Mouse (Mus musculus): ENCODE results near the gene Wwox. TPM values are rescaled to one million over a fixed set of nuclear protein-coding genes. Genes with fewer than 3 reads are reported as not detected.

The Wwox gene
- polyA plus RNA-seq, 1 experiment from 2014 or later = 12.9 TPM

DNA sequence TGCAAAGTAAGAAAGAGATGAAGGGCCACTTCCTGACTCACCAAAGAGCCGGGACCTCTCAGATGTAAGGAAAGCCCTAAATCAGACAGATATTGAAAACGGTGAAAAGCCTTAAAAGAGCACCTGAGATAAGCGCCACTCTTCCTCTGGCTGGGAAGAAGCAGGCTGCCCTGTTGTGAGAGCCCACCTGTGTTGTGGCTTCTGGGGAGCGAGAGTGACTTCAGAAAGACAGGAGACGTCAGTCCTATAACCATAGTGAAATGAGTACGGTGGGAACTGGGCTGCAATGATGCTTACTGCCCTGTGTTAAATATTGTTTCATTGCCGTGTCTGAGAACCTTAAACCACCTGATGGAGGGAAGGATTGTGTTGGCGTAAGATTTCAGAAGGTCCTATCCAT lies 431.0 kb downstream of the Wwox start:
- Histone ChIP-seq H3K4me2 (ENCODE audit: low read depth, low read length) (no peak overlapping the region), H3K27ac (ENCODE audit: low read length) (no peak overlapping the region), H3K36me3 (ENCODE audit: control insufficient read depth, insufficient read depth, low read length) (no peaks in the 10 kb centered on the region), H3K9me3 (replicated peaks; ENCODE audit: control insufficient read depth, low read length) (no peaks in the 10 kb centered on the region), H3K4me1 (ENCODE audit: control insufficient read depth, insufficient read depth, low read length) (no peaks in the 10 kb centered on the region), H3K27me3 (ENCODE audit: control insufficient read depth, insufficient read depth, low read length) (no peaks in the 10 kb centered on the region), H3K4me3 (replicated peaks; ENCODE audit: low read length) (no peak overlapping the region), H3K9ac (ENCODE audit: low read length) (no peak overlapping the region)
- WGBS = 94% methylated on average over 8 of the region's 8 CpGs
- no peak for ATAC-seq (ENCODE audit: insufficient read depth, low FRiP score)

- peak; percentile 61; the same call in 1 of the 2 replicates for ATAC-seq (ENCODE audit: insufficient read depth, low FRiP score)
- H3K4me3 ChIP-seq (replicated peaks; ENCODE audit: low read length) = no peak overlapping the region
- H3K9ac ChIP-seq (ENCODE audit: low read length) = no peak overlapping the region
- peaks cover 11% of the 10 kb centered on the region; the same call in 1 of the 2 replicates for H3K4me1 ChIP-seq (ENCODE audit: control insufficient read depth, insufficient read depth, low read length)
- H3K27ac ChIP-seq (ENCODE audit: low read length) = 0 out of 2 replicates have a peak overlapping the region, but pooled peaks have one; percentile 38
- H3K9me3 ChIP-seq (replicated peaks; ENCODE audit: control insufficient read depth, low read length) = no peaks in the 10 kb centered on the region
- no peaks in the 10 kb centered on the region for H3K27me3 ChIP-seq (ENCODE audit: control insufficient read depth, insufficient read depth, low read length)
- no peak overlapping the region for H3K4me2 ChIP-seq (ENCODE audit: low read depth, low read length)
- H3K36me3 ChIP-seq (ENCODE audit: control insufficient read depth, insufficient read depth, low read length) = no peaks in the 10 kb centered on the region
- 33% methylated on average over 3 of the region's 3 CpGs for WGBS
Measured at GRCm38 (mm10) chr8:114872491-114872890, 433.0 kb downstream of the Wwox start.

DNA sequence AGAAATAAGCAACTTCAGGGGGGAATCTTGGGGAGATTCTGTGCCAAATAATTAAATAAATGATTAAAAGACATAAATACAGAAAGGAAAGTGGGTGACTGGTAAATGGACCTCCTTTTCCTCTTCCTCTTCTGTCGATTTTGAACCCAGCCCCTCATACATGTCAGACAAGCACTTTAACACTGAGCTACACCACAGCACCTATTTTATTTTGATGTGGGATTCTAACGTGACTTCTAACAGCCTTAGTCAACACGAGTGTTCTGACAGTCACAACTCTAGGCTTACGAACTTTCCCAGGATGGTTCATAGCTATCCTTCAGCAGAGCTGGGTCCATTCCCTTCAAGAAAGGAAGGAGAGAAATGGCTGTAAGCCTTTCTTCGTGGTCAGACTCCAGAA lies 435.7 kb downstream of the Wwox start:
- H3K4me1 ChIP-seq (ENCODE audit: control insufficient read depth, insufficient read depth, low read length) = peaks cover 15% of the 10 kb centered on the region; the same call in 1 of the 2 replicates
- no peaks in the 10 kb centered on the region for H3K36me3 ChIP-seq (ENCODE audit: control insufficient read depth, insufficient read depth, low read length)
- no peak overlapping the region for H3K9ac ChIP-seq (ENCODE audit: low read length)
- H3K27me3 ChIP-seq (ENCODE audit: control insufficient read depth, insufficient read depth, low read length) = no peaks in the 10 kb centered on the region
- ATAC-seq (ENCODE audit: insufficient read depth, low FRiP score) = no peak
- H3K4me2 ChIP-seq (ENCODE audit: low read depth, low read length) = no peak overlapping the region
- 80% methylated on average over 5 of the region's 5 CpGs for WGBS
- H3K9me3 ChIP-seq (replicated peaks; ENCODE audit: control insufficient read depth, low read length) = no peaks in the 10 kb centered on the region
- no peak overlapping the region for H3K4me3 ChIP-seq (replicated peaks; ENCODE audit: low read length)
- H3K27ac ChIP-seq (ENCODE audit: low read length) = no peak overlapping the region

- no peak overlapping the region for H3K4me3 ChIP-seq (replicated peaks; ENCODE audit: low read length)
- H3K4me1 ChIP-seq (ENCODE audit: control insufficient read depth, insufficient read depth, low read length) = peaks cover 15% of the 10 kb centered on the region; the same call in 1 of the 2 replicates
- 0 out of 2 replicates have a peak overlapping the region, but pooled peaks have one; percentile 1 for H3K9ac ChIP-seq (ENCODE audit: low read length)
- 17% methylated on average over 11 of the region's 11 CpGs for WGBS
- H3K9me3 ChIP-seq (replicated peaks; ENCODE audit: control insufficient read depth, low read length) = no peaks in the 10 kb centered on the region
- no peaks in the 10 kb centered on the region for H3K36me3 ChIP-seq (ENCODE audit: control insufficient read depth, insufficient read depth, low read length)
- peak overlapping the region; percentile 35; the same call in 1 of the 2 replicates for H3K27ac ChIP-seq (ENCODE audit: low read length)
- 0 out of 2 replicates have a peak overlapping the region, but pooled peaks have one; percentile 17 for H3K4me2 ChIP-seq (ENCODE audit: low read depth, low read length)
- peak; percentile 65; the same call in 1 of the 2 replicates for ATAC-seq (ENCODE audit: insufficient read depth, low FRiP score)
- H3K27me3 ChIP-seq (ENCODE audit: control insufficient read depth, insufficient read depth, low read length) = no peaks in the 10 kb centered on the region
Measured at GRCm38 (mm10) chr8:114876161-114876611, 436.7 kb downstream of the Wwox start.

DNA sequence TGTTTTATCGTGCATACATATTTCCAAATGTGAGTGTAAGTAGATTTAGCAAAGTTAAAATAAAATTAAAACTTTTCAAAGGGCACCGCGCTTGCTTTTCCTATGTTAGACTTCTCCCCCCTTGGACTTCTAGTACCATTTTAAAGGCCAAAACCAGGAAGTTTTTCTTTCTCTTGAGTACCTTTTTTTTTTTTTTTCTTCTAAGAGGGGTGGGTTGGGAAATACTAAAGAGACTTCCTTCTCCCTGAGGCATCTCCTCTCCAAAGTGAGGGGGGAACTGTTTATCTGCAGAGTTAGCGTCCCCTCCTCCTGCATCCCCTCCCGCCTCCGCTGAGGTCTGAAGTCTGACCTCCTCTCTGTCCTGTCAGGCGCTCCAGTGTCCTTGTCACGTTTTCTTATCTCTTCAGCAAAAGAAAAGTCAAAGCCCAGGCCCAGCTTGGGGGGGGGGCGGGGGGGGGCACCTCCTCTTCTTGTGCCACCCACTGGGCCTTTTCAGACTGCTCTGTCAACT lies 437.3 kb downstream of the Wwox start:
- WGBS = 33% methylated on average over 9 of the region's 9 CpGs
- 0 out of 2 replicates have a peak overlapping the region, but pooled peaks have one; percentile 17 for H3K4me2 ChIP-seq (ENCODE audit: low read depth, low read length)
- no peaks in the 10 kb centered on the region for H3K9me3 ChIP-seq (replicated peaks; ENCODE audit: control insufficient read depth, low read length)
- H3K4me3 ChIP-seq (replicated peaks; ENCODE audit: low read length) = no peak overlapping the region
- peak overlapping the region; percentile 71 for H3K27ac ChIP-seq (ENCODE audit: low read length)
- ATAC-seq (ENCODE audit: insufficient read depth, low FRiP score) = no peak
- H3K36me3 ChIP-seq (ENCODE audit: control insufficient read depth, insufficient read depth, low read length) = no peaks in the 10 kb centered on the region
- H3K9ac ChIP-seq (ENCODE audit: low read length) = no peak overlapping the region
- peaks cover 15% of the 10 kb centered on the region; the same call in 1 of the 2 replicates for H3K4me1 ChIP-seq (ENCODE audit: control insufficient read depth, insufficient read depth, low read length)
- no peaks in the 10 kb centered on the region for H3K27me3 ChIP-seq (ENCODE audit: control insufficient read depth, insufficient read depth, low read length)

DNA sequence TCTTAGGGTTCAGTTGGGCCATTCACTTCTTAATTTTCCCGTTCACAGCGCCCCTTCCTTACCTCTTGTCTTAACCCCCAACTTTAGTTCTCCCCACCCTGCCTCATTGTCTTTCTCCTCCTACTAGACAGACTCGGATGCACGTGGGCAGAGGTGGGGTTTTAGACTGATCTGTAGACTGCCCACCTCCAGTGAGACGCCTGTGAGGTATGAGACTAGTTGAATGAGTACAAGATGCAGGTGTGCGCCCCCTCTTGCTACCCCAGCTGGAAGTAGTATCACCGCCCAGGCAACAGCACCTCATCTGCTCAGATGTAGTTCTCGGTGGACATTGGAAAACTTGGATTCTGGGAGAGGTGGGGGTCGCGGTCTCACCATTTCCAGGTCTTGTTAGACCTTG lies 437.8 kb downstream of the Wwox start:
- H3K27me3 ChIP-seq (ENCODE audit: control insufficient read depth, insufficient read depth, low read length) = no peaks in the 10 kb centered on the region
- H3K9ac ChIP-seq (ENCODE audit: low read length) = no peak overlapping the region
- H3K27ac ChIP-seq (ENCODE audit: low read length) = peak overlapping the region; percentile 71
- no peak overlapping the region for H3K4me3 ChIP-seq (replicated peaks; ENCODE audit: low read length)
- peaks cover 15% of the 10 kb centered on the region; the same call in 1 of the 2 replicates for H3K4me1 ChIP-seq (ENCODE audit: control insufficient read depth, insufficient read depth, low read length)
- ATAC-seq (ENCODE audit: insufficient read depth, low FRiP score) = no peak
- no peaks in the 10 kb centered on the region for H3K36me3 ChIP-seq (ENCODE audit: control insufficient read depth, insufficient read depth, low read length)
- no peak overlapping the region for H3K4me2 ChIP-seq (ENCODE audit: low read depth, low read length)
- WGBS = 76% methylated on average over 10 of the region's 10 CpGs
- H3K9me3 ChIP-seq (replicated peaks; ENCODE audit: control insufficient read depth, low read length) = no peaks in the 10 kb centered on the region

DNA sequence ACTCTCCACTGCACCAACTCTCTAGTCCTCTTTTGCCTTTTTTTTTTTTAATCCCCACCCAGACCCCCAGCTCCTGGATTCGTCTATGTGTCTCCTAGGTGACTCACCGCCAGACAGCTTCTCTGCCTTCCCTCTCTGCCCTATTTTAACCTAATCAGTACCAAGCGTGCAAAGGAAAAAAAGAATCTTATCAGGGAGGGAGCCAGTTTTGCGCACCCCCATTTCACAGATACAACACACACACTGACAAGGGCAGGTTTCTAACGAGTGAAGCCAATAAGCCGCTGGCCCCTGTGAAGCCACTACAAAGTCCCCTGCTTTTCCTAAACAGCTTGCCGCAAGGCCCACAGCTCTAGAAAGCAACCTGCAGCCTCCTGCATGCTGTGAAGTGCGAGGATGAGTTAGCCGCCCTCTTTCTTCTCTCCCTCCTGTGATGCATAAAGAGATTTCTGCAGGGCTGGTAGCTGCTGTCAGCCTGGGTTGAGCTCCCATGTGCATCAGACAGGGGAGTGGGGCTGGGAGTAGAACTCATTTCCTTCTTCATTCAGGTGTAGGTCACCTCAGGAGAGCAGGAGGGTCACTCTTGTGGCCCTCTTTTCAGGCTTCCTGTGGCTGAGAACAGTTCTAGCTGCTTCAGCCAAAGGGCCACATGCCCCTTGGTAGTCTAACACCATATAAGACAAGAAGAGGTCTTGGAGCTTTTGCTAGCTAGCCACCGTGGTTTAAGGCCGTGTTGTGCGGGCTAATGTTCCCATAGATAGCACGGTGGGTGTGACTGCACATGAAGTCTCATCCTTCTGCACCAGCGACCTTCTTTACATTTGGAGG lies 439.2 kb downstream of the Wwox start:
- H3K4me2 ChIP-seq (ENCODE audit: low read depth, low read length) = no peak overlapping the region
- H3K36me3 ChIP-seq (ENCODE audit: control insufficient read depth, insufficient read depth, low read length) = no peaks in the 10 kb centered on the region
- no peak for ATAC-seq (ENCODE audit: insufficient read depth, low FRiP score)
- no peak overlapping the region for H3K9ac ChIP-seq (ENCODE audit: low read length)
- H3K4me3 ChIP-seq (replicated peaks; ENCODE audit: low read length) = no peak overlapping the region
- H3K27me3 ChIP-seq (ENCODE audit: control insufficient read depth, insufficient read depth, low read length) = no peaks in the 10 kb centered on the region
- peaks cover 19% of the 10 kb centered on the region; the same call in 1 of the 2 replicates for H3K4me1 ChIP-seq (ENCODE audit: control insufficient read depth, insufficient read depth, low read length)
- no peak overlapping the region for H3K27ac ChIP-seq (ENCODE audit: low read length)
- WGBS = 75% methylated on average over 14 of the region's 14 CpGs
- no peaks in the 10 kb centered on the region for H3K9me3 ChIP-seq (replicated peaks; ENCODE audit: control insufficient read depth, low read length)

DNA sequence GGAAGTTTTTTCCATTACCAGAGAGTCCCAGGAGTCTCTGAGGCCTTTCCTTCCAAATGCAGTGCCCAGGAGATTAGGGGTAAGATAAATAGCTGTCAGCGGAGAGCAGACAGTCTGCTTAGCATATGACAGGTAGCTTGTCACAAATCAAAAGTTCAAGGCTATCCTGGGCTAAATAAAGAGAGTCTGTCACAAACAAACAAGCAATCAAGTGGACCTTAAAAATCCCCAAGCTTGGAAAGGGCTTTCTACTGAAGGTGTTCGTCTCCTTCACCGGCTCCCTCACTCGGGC lies 439.8 kb downstream of the Wwox start:
- no peak overlapping the region for H3K27ac ChIP-seq (ENCODE audit: low read length)
- WGBS = 84% methylated on average over 4 of the region's 4 CpGs
- no peaks in the 10 kb centered on the region for H3K9me3 ChIP-seq (replicated peaks; ENCODE audit: control insufficient read depth, low read length)
- H3K4me1 ChIP-seq (ENCODE audit: control insufficient read depth, insufficient read depth, low read length) = peaks cover 19% of the 10 kb centered on the region; the same call in 1 of the 2 replicates
- H3K9ac ChIP-seq (ENCODE audit: low read length) = no peak overlapping the region
- H3K4me2 ChIP-seq (ENCODE audit: low read depth, low read length) = no peak overlapping the region
- no peaks in the 10 kb centered on the region for H3K36me3 ChIP-seq (ENCODE audit: control insufficient read depth, insufficient read depth, low read length)
- no peak for ATAC-seq (ENCODE audit: insufficient read depth, low FRiP score)
- no peak overlapping the region for H3K4me3 ChIP-seq (replicated peaks; ENCODE audit: low read length)
- no peaks in the 10 kb centered on the region for H3K27me3 ChIP-seq (ENCODE audit: control insufficient read depth, insufficient read depth, low read length)

DNA sequence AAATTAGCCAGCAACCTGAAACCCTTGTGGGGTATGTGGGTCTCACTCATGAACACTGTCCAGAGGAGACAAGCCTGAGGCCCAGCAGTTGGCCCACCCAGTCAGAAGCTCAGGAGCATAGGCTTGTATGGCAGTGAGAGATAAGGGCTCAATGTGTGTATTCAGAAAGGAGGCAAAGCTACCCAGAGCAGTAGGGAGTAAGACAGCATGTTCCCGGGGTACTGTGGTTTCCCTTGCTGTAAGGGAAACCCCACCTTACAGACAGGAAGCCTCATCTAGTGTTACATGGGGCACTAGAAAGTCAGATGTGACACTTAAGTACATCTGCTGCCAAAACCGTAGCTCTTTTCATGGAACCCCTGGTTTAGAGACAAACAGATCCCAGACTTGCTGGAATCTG lies 440.2 kb downstream of the Wwox start:
- peaks cover 19% of the 10 kb centered on the region; the same call in 1 of the 2 replicates for H3K4me1 ChIP-seq (ENCODE audit: control insufficient read depth, insufficient read depth, low read length)
- no peak overlapping the region for H3K4me2 ChIP-seq (ENCODE audit: low read depth, low read length)
- H3K9me3 ChIP-seq (replicated peaks; ENCODE audit: control insufficient read depth, low read length) = no peaks in the 10 kb centered on the region
- H3K27ac ChIP-seq (ENCODE audit: low read length) = no peak overlapping the region
- ATAC-seq (ENCODE audit: insufficient read depth, low FRiP score) = no peak
- no peak overlapping the region for H3K9ac ChIP-seq (ENCODE audit: low read length)
- WGBS = 61% methylated on average over 2 of the region's 2 CpGs
- no peak overlapping the region for H3K4me3 ChIP-seq (replicated peaks; ENCODE audit: low read length)
- no peaks in the 10 kb centered on the region for H3K36me3 ChIP-seq (ENCODE audit: control insufficient read depth, insufficient read depth, low read length)
- no peaks in the 10 kb centered on the region for H3K27me3 ChIP-seq (ENCODE audit: control insufficient read depth, insufficient read depth, low read length)

Measured in stomach, embryonic 16.5 days (tissue).